Mouse (Mus musculus) kidney, postnatal 0 days (tissue): ENCODE data around the gene Vmn2r14. TPM values are rescaled to one million over a fixed set of nuclear protein-coding genes. Genes with fewer than 3 reads are reported as not detected.
"Not testable (repeated sequence)": the region's sequence is repeated elsewhere in the genome, so short reads cannot be mapped to it uniquely, and the experiment has no call there.

Experiments
- ATAC-seq: fragments of 200-750 bp; cut with Nextera tagmentation; replicated peaks from 2 replicates; pipeline ENCODE4 v1.8.0; 2017; ENCODE audit warnings: low read depth, moderate number of reproducible peaks, moderate TSS enrichment, moderate library complexity; ENCODE audit not compliant: low FRiP score
- DNase-seq: peaks from one replicate; pipeline ENCODE4 v3.0.0-alpha.2; 2016; ENCODE audit warnings: low spot score
- H3K27ac ChIP-seq: fragments of 300-500 bp; sonication (generic); 2 replicates; pipeline ENCODE4 v1.5.1; 2014; ENCODE audit warnings: mild to moderate bottlenecking
- H3K27me3 ChIP-seq: fragments of 300-500 bp; sonication (generic); 2 replicates; pipeline ENCODE4 v1.6.1; 2014; ENCODE audit warnings: low read length, mixed read lengths; ENCODE audit not compliant: insufficient read depth
- H3K36me3 ChIP-seq: fragments of 300-500 bp; sonication (generic); 2 replicates; pipeline ENCODE4 v1.6.1; 2014; ENCODE audit warnings: low read length, mixed read lengths; ENCODE audit not compliant: insufficient read depth
- H3K4me1 ChIP-seq: fragments of 300-500 bp; sonication (generic); replicated peaks from 2 replicates; pipeline ENCODE4 v1.6.1; 2014; ENCODE audit warnings: antibody characterized with exemption, low read length, mixed read lengths; ENCODE audit not compliant: insufficient read depth
- H3K4me2 ChIP-seq: fragments of 300-500 bp; sonication (generic); 2 replicates; pipeline ENCODE4 v1.6.1; 2014; ENCODE audit warnings: mild to moderate bottlenecking, low read length, moderate library complexity, mixed read lengths
- H3K4me3 ChIP-seq: fragments of 300-500 bp; sonication (generic); replicated peaks from 2 replicates; pipeline ENCODE4 v1.5.1; 2014; ENCODE audit warnings: low read depth, low read length
- H3K9ac ChIP-seq: fragments of 300-500 bp; sonication (generic); 2 replicates; pipeline ENCODE4 v1.6.1; 2014; ENCODE audit warnings: low read depth, low read length
- H3K9me3 ChIP-seq: fragments of 300-500 bp; sonication (generic); replicated peaks from 2 replicates; pipeline ENCODE4 v1.6.1; 2016; ENCODE audit warnings: low read length, inconsistent platforms, mixed read lengths
- CTCF ChIP-seq: IDR thresholded peaks from 2 replicates; pipeline ENCODE4 v1.5.1; 2016; ENCODE audit warnings: antibody characterized with exemption, low read depth, mild to moderate bottlenecking, moderate library complexity
- WGBS: fragments of 180-500 bp; shearing (Covaris S2); extraction: QIAGEN DNeasy Blood & Tissue Kit; methylation state at CpG from one replicate; pipeline ENCODE4 v1.1.7; 2014; 5-methylcytosine and 5-hydroxymethylcytosine counted together
- polyA plus RNA-seq: library from polyadenylated mRNA; unstranded; fragments of >200 nt; fragmentation: Nextera tagmentation; extraction: Ambion mirVana; gene quantifications from 2 replicates; pipeline ENCODE4 v1.2.1, GENCODE M21; 2015

Gene Vmn2r14
- not detected in 2 replicates for polyA plus RNA-seq

GRCm38 (mm10) chr5:109224608-109225007, at the start of gene Vmn2r14:
Gene Vmn2r14, minus strand, starts transcription at chr5:109224708.
- no peaks in the 10 kb centered on the region for H3K9me3 ChIP-seq
- H3K36me3 ChIP-seq, result no peaks in the 10 kb centered on the region
- no peak for TF ChIP-seq CTCF
- DNase-seq (no peak), ATAC-seq (no peak)
- no peaks in the 10 kb centered on the region for H3K4me1 ChIP-seq
- H3K9ac ChIP-seq, result no peak within 1 kb of the TSS
- no peak within 1 kb of the TSS for H3K27ac ChIP-seq
- 68% methylated on average over 3 of the region's 3 CpGs for WGBS
- H3K4me3 ChIP-seq, result no peak within 1 kb of the TSS
- no peaks in the 10 kb centered on the region for H3K27me3 ChIP-seq
- no peak within 1 kb of the TSS for H3K4me2 ChIP-seq

GRCm38 (mm10) chr5:109192099-109192498, 32.4 kb downstream of the Vmn2r14 start, which contains the start of gene Vmn2r13:
Gene Vmn2r13, minus strand, starts transcription at chr5:109192199.
- not testable (repeated sequence) for H3K9ac ChIP-seq, ATAC-seq, H3K27ac ChIP-seq, H3K9me3 ChIP-seq, DNase-seq, H3K4me1 ChIP-seq, H3K4me2 ChIP-seq, H3K4me3 ChIP-seq, H3K27me3 ChIP-seq, H3K36me3 ChIP-seq
- WGBS, result 56% methylated on average over 2 of the region's 2 CpGs

GRCm38 (mm10) chr5:109166851-109167250, 57.7 kb downstream of the Vmn2r14 start:
- DNase-seq, H3K9me3 ChIP-seq, H3K36me3 ChIP-seq, ATAC-seq, H3K4me2 ChIP-seq, H3K27me3 ChIP-seq, H3K4me1 ChIP-seq, H3K27ac ChIP-seq, H3K9ac ChIP-seq, H3K4me3 ChIP-seq: not testable (repeated sequence)
- WGBS, result 94% methylated on average over 4 of the region's 4 CpGs

Other genes starting within 250 kb of the Vmn2r14 start
- not detected in 2 replicates for gene Vmn2r10, start 218.2 kb downstream of the Vmn2r14 start, polyA plus RNA-seq
- not detected in 2 replicates for gene Vmn2r11, start 165.1 kb downstream of the Vmn2r14 start, polyA plus RNA-seq
- gene Vmn2r12, start 126.8 kb downstream of the Vmn2r14 start, polyA plus RNA-seq, result not detected in 2 replicates
- gene Vmn2r13, start 32.5 kb downstream of the Vmn2r14 start, polyA plus RNA-seq, result not detected in 2 replicates
- gene Vmn2r15, start 72.9 kb upstream of the Vmn2r14 start, polyA plus RNA-seq, result not detected in 2 replicates
- gene Vmn2r16, start 105.5 kb upstream of the Vmn2r14 start, polyA plus RNA-seq, result not detected in 2 replicates
- gene Vmn2r17, start 195.0 kb upstream of the Vmn2r14 start, polyA plus RNA-seq, result not detected in 2 replicates